Mouse (Mus musculus): ENCODE results near the gene Pdzd2.

- TF ChIP-seq CTCF (IDR thresholded peaks at IDR 0.05; ENCODE audit: extremely low read depth, insufficient read depth, insufficient read length, insufficient replicate concordance) (no peak), POLR2A (IDR thresholded peaks at IDR 0.05; ENCODE audit: low read depth, low read length) (no peak)
Observed at GRCm38 (mm10) chr15:12634921-12635320, 104.8 kb downstream of the Pdzd2 start.

Data from spleen, adult 2 months (tissue).